Mouse (Mus musculus) kidney, adult 2 months (tissue): ENCODE measurements around the gene Tbxa2r.

ENCODE experiments used
- CTCF ChIP-seq: fragments of 200-500 bp; conservative IDR thresholded peaks from 2 replicates; pipeline ENCODE4 v1.5.1; 2011; ENCODE audit warnings: low read depth, mild to moderate bottlenecking, control low read depth, low read length, moderate library complexity, mixed read lengths; ENCODE audit not compliant: insufficient read depth, insufficient read length
- POLR2A ChIP-seq: fragments of 200-500 bp; IDR thresholded peaks from one replicate; pipeline ENCODE4 v1.6.1; 2011; ENCODE audit warnings: low read depth, low read length, control low read depth

DNA sequence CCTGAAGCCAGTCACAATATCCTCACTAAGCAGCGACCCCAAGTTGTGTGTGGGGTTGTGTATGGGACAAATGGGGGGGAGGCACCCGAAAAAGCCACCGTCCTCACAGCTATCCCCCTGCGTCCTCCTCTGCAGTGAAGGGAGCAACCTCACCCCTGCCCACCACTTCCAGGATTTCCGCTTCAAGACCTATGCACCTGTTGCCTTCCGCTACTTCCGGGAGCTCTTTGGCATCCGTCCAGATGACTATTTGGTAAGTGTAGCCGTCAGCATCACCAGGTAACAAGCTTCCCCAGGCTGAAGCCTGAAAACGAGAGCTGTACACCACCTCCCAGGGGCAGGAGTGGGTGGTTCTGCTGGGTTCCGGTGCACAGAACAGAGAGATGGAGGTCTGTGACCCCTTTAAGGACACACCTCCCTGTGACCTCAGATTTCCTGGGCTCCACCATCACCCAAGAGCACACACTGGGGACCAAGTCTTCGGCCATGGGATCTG lies 22.3 kb upstream of the Tbxa2r start:
- TF ChIP-seq CTCF (no peak), POLR2A (no peak)
